Mouse (Mus musculus): ENCODE results near the gene Cdkn2d. TPM values are rescaled to one million over a fixed set of nuclear protein-coding genes. Genes with fewer than 3 reads are reported as not detected.

Cdkn2d gene
- 41.8 and 73.1 TPM in 2 replicates for polyA plus RNA-seq (2012; rRNA removed)

GRCm38 (mm10) chr9:21291022-21291787 is at the start of gene Cdkn2d:
Cdkn2d (minus strand) TSS chr9:21291407.

GRCm38 (mm10) chr9:21320619-21321512 is 29.7 kb upstream of the Cdkn2d start, which contains the start of gene Slc44a2:
Slc44a2 (plus strand) TSS chr9:21320698.

DNA sequence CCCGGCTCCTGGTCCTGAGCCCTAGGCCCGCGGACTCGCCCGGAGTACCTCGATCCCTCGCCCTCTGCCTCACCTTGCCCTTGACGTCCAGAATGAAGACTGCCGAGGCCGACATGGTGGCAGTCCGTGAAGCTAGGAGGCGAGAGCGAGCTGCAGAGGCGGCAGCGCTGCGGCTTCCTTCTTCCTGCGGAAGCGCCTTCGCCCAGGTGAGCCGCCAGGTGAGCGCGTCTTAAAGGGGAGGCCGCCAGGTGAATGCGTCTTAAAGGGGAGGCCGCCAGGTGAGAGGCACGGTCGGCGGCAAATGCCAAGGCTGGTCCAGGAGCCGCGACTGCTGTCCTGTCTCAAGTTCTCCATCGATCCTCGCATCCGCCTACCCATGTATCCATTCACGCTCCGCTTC is 20.9 kb upstream of the Cdkn2d start, which contains the start of gene Ap1m2:
Ap1m2 (minus strand) TSS at position 204 of the 400 bp plus-strand sequence.

DNA sequence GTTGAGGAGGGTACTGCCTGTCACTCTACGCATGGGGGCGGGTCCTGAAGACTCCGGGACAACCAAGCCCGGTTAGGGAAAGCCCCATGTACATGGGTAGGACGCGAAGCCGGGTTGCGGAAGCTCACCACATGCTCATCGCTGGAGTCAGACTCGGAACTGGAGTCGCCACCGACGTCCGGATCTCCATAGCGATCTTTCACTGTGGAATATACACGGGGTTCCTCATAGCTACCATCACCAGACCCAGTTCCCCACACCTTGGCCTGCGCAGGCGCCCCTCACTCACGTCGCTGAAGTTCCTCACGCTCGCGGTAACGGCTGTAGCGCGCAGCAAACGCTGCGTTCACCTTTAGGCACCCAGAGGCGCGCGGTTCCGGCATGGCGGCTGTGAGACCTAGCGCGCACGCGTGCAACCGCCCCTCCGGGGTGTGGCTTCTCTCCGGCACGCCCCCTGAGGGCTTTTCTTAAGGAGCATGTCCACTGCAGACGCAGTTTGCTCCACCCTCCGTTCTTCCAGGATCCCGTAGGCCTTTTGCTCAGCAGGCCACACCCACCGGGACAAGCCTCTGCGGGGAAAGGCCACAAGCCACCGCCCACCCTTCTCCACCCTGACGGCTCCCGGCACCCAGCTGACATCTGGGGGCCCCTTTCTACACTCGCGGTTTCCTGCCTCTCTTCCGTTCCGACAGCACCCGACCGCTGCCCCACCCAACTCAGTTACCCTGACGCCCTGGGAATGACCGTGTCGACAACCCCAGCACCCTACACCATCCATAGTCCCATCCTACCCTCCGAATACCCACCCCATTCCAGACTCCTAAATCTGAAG is 3.4 kb downstream of the Cdkn2d start, which contains the start of gene Kri1:
Kri1 (minus strand) TSS at position 399 of the 832 bp plus-strand sequence.

DNA sequence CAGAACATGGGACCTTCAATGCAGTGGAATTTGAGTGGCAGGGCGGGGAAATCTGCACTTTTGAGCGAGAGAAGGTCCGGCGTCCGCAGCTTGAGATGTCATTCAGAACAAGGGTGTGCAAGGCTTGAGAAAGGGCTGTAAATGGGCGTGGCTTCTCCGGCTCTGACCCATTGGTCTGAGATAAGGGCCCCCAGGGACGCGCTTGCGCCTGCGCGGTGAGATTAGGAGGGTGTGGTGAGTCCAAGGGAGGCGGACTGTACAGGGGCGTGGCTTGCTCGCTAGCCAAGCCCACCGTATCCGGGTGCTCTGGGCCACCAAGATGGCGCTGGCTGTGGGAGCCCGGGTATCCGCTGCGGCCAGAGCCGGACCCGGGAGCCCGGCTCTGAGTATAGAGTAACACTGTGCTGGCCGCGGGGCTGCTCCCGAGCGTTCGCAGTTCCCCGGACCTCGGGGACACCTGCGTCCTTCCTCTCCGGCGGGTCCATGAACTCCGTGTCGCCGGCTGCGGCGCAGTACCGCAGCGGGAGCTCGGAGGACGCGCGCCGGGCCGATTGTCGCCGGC is 26.1 kb downstream of the Cdkn2d start, which contains the start of gene Atg4d:
Atg4d (plus strand) TSS at position 294 of the 562 bp plus-strand sequence.

DNA sequence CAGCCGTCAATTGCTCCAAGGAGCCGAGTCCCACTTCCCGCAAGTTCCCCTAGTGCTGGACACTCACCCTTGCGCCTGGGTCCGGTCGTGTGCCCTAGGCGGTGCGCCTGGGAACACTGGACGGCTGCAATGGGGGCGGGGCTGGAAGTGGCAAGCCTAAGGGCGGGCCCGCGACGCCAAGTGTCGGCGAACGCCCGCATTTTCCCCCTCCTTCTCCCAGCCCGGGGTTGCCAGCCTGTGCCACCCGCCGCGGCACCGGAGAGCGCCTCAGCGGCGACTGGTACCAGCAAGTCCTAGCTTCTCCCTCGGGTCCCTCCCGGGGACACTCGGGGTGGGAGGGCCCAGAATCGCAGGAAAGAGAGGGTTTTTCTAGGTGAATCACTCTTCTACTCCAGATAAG is 42.9 kb downstream of the Cdkn2d start, which contains the start of gene S1pr5:
S1pr5 (minus strand) TSS at position 118 of the 400 bp plus-strand sequence.

GRCm38 (mm10) chr9:21238733-21239464 is 52.3 kb downstream of the Cdkn2d start, which contains the start of gene Keap1:
Keap1 (minus strand) TSS chr9:21239361.

Other genes starting within 250 kb of the Cdkn2d start
- 1.4 and 1.8 TPM in 2 replicates for gene Zglp1, start 224.3 kb downstream of the Cdkn2d start, polyA plus RNA-seq (2012; rRNA removed)
- 2.5 and 2.7 TPM in 2 replicates for gene Gm49373, start 218.3 kb downstream of the Cdkn2d start, polyA plus RNA-seq (2012; rRNA removed)
- gene Fdx1l, start 217.8 kb downstream of the Cdkn2d start, polyA plus RNA-seq (2012; rRNA removed) = 61.0 and 83.1 TPM in 2 replicates
- gene Gm38431, start 199.4 kb downstream of the Cdkn2d start, polyA plus RNA-seq (2012; rRNA removed) = 4.6 and 6.0 TPM in 2 replicates
- 67.6 and 85.0 TPM in 2 replicates for gene Raver1, start 199.4 kb downstream of the Cdkn2d start, polyA plus RNA-seq (2012; rRNA removed)
- 11.6 and 13.8 TPM in 2 replicates for gene Tyk2, start 160.2 kb downstream of the Cdkn2d start, polyA plus RNA-seq (2012; rRNA removed)
- gene Cdc37, start 141.4 kb downstream of the Cdkn2d start, polyA plus RNA-seq (2012; rRNA removed) = 303 and 377 TPM in 2 replicates
- 4.0 and 5.1 TPM in 2 replicates for gene Pde4a, start 125.7 kb downstream of the Cdkn2d start, polyA plus RNA-seq (2012; rRNA removed)
- 23.3 and 33.5 TPM in 2 replicates for gene Keap1, start 52.0 kb downstream of the Cdkn2d start, polyA plus RNA-seq (2012; rRNA removed)
- 0.13 and 0.47 TPM in 2 replicates for gene S1pr5, start 43.0 kb downstream of the Cdkn2d start, polyA plus RNA-seq (2012; rRNA removed)
- 27.7 and 29.9 TPM in 2 replicates for gene Atg4d, start 26.1 kb downstream of the Cdkn2d start, polyA plus RNA-seq (2012; rRNA removed)
- 45.0 and 53.8 TPM in 2 replicates for gene Kri1, start 3.4 kb downstream of the Cdkn2d start, polyA plus RNA-seq (2012; rRNA removed)
- gene Ap1m2, start 20.9 kb upstream of the Cdkn2d start, polyA plus RNA-seq (2012; rRNA removed) = 1.7 and 3.2 TPM in 2 replicates
- 50.7 and 79.8 TPM in 2 replicates for gene Slc44a2, start 29.3 kb upstream of the Cdkn2d start, polyA plus RNA-seq (2012; rRNA removed)
- gene Ilf3, start 76.5 kb upstream of the Cdkn2d start, polyA plus RNA-seq (2012; rRNA removed) = 196 and 241 TPM in 2 replicates
- gene Qtrt1, start 120.4 kb upstream of the Cdkn2d start, polyA plus RNA-seq (2012; rRNA removed) = 74.3 and 76.9 TPM in 2 replicates
- gene Dnm2, start 133.5 kb upstream of the Cdkn2d start, polyA plus RNA-seq (2012; rRNA removed) = 50.9 and 59.2 TPM in 2 replicates
- gene Tmed1, start 218.8 kb upstream of the Cdkn2d start, polyA plus RNA-seq (2012; rRNA removed) = 56.2 and 62.2 TPM in 2 replicates
- gene AB124611, start 234.8 kb upstream of the Cdkn2d start, polyA plus RNA-seq (2012; rRNA removed) = 0.70 and 0.75 TPM in 2 replicates

All from central nervous system, embryonic 11.5 days (tissue).